Mouse (Mus musculus) brain, embryonic 18.5 days (tissue): Measurements from ENCODE around the gene Hoxd11.

Source experiments
- DNase-seq: peaks from one replicate; pipeline ENCODE4 v3.0.0-alpha.2; 2012; ENCODE audit warnings: low read depth, low spot score

The Hoxd11 gene

GRCm38 (mm10) chr2:74678891-74679595 lies at the start of gene Hoxd11:
Gene Hoxd11, plus strand, starts transcription at chr2:74679557.
- DNase-seq: no peak

- DNase-seq: no peak
Measured at GRCm38 (mm10) chr2:74635412-74635811, 43.9 kb upstream of the Hoxd11 start.

- no peak for DNase-seq
Measured at GRCm38 (mm10) chr2:74642431-74642830, 36.9 kb upstream of the Hoxd11 start.

- DNase-seq: no peak
Measured at GRCm38 (mm10) chr2:74645631-74646030, 33.7 kb upstream of the Hoxd11 start.

GRCm38 (mm10) chr2:74647082-74647864 lies 32.1 kb upstream of the Hoxd11 start:
- no peak for DNase-seq

- DNase-seq: no peak
Measured at GRCm38 (mm10) chr2:74652996-74653340, 26.4 kb upstream of the Hoxd11 start.

- DNase-seq: no peak
Measured at GRCm38 (mm10) chr2:74653781-74654535, 25.4 kb upstream of the Hoxd11 start.

- no peak for DNase-seq
Measured at GRCm38 (mm10) chr2:74654743-74655419, 24.5 kb upstream of the Hoxd11 start.

- DNase-seq: no peak
Measured at GRCm38 (mm10) chr2:74655420-74655781, 24.0 kb upstream of the Hoxd11 start.

- DNase-seq: no peak
Measured at GRCm38 (mm10) chr2:74655821-74656631, 23.3 kb upstream of the Hoxd11 start.

GRCm38 (mm10) chr2:74656632-74657021 lies 22.7 kb upstream of the Hoxd11 start:
- no peak for DNase-seq

GRCm38 (mm10) chr2:74657251-74658023 lies 21.9 kb upstream of the Hoxd11 start:
- DNase-seq: no peak

- no peak for DNase-seq
Measured at GRCm38 (mm10) chr2:74658024-74658666, 21.2 kb upstream of the Hoxd11 start.

GRCm38 (mm10) chr2:74658667-74659371 lies 20.5 kb upstream of the Hoxd11 start:
- DNase-seq: no peak

- DNase-seq: no peak
Measured at GRCm38 (mm10) chr2:74659507-74660005, 19.8 kb upstream of the Hoxd11 start, which contains the start of gene Evx2. Gene Evx2, minus strand, starts transcription at chr2:74659557.

- DNase-seq: no peak
Measured at GRCm38 (mm10) chr2:74660421-74661375, 18.7 kb upstream of the Hoxd11 start.

- DNase-seq: no peak
Measured at GRCm38 (mm10) chr2:74661685-74662084, 17.7 kb upstream of the Hoxd11 start.
